Mouse (Mus musculus) layer of hippocampus, adult 2 months (tissue): ENCODE measurements around the gene Atpaf2. TPM values are rescaled to one million over a fixed set of nuclear protein-coding genes. Genes with fewer than 3 reads are reported as not detected.

Source experiments
- DNase-seq, 2 experiments: peaks; one replicate each; pipeline ENCODE4 v3.0.0; 2022; ENCODE audit warnings: low spot score in 2 of 2
- H3K27ac ChIP-seq: fragments of 200-600 bp; 2 replicates; pipeline ENCODE4 v1.8.1; 2022
- H3K4me3 ChIP-seq: fragments of 200-600 bp; 2 replicates; pipeline ENCODE4 v1.8.1; 2022; ENCODE audit warnings: mild to moderate bottlenecking
- CTCF ChIP-seq: fragments of 200-600 bp; conservative IDR thresholded peaks from 2 replicates; pipeline ENCODE4 v1.8.1; 2022; ENCODE audit warnings: antibody characterized with exemption, mild to moderate bottlenecking, moderate library complexity
- total RNA-seq, 2 experiments: library from RNA; stranded (reverse); gene quantifications; 2 replicates each; pipeline ENCODE4 v1.2.3; 2021

The Atpaf2 gene
- total RNA-seq, 2 experiments from 2014 or later = 27.3 to 32.7 TPM

DNA sequence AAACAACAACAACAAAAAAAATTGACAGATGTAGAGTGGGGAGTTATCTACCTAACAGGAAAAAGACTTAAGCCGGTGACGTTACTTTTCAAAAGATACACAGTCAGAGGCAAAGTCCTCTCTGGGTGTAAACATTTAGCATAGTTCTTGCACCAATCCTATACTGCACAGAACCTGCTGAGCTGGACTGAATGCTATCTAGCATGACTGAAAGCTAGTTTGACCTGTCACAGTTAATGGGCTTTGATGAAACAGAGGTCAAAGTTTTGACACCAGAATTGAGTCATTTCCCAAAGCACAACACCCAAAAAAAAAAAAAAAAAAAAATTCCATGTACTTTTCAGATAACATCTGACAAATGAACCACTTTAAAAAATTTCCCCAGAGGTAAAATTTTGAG, 62.3 kb downstream of the Atpaf2 start:
- Histone ChIP-seq H3K27ac (no peak overlapping the region), H3K4me3 (no peak overlapping the region)
- TF ChIP-seq CTCF = no peak
- DNase-seq = no peak

DNA sequence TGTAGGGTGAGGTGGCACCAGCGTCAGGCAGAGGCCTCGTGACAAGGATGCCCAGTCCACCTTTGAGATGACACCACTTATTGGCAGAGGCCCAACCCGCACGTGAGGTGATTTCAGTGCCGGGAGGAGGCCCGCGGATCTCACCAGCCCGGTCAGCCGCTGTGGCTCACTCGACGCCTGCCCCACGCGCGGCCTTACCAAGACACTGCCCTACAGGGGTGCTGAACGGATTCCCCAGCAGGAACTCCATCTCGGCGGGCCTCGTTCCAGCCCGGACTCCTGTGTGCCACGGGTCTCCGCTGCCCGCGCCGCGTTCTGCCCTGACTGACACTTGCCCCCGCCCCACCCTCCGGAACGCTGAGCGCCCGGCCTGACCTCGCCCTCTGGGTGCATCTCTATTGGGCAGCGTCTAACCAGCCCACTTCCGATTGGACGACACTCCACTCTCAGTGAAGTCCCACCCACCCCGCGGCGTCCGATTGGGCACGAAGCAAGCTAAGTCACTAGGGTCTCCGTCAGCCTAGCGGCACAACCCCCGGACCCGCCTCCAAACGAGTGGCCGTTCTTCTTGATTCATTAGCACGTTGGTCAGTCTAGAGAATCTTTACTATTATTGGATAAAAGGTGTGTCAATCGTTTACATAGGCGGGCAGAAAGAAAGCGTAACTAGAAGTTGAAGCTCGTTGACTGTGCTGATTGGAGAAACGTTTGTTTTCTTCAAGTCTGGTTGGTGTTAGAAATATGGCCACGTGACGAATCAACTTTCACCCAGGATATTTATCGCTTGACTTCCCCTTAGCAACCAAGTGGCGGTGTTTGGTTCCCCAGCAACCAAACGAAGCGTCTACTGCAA, 65.5 kb downstream of the Atpaf2 start, which contains the start of the genes Tom1l2 and Drc3:
Gene Tom1l2 (minus strand): TSS at position 347 of the 853 bp plus-strand sequence.
Gene Drc3 (plus strand): TSS at position 771 of the 853 bp plus-strand sequence.
- no peak for TF ChIP-seq CTCF
- H3K27ac ChIP-seq = peak within 1 kb of the TSS; percentile 91
- H3K4me3 ChIP-seq = peak within 1 kb of the TSS; percentile 78
- peak; percentile 98 to 100 for DNase-seq

DNA sequence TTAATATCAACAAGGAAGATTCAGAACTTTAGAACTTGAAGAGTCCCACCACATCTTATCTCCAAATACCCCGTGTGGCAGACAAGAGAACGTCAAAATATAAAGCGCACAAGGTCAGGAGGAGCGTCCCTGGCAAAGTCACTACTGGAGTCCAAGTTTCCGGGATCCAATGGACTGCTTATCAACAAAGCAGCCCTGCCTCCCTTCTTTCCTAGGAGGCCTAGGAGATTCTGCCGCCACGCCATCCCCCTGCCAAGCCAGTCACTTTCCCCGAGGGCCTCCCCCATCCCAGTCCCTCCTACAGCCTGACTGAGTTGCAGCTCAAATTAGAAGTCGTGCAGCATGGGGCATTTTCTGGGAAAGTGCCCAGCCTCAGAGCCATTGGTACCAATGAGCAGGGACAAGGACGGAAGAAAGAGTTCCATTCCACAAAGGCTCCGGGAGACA, 66.3 kb downstream of the Atpaf2 start:
- TF ChIP-seq CTCF = peak; percentile 36; the same call in 1 of the 2 replicates
- peak overlapping the region; percentile 78 for H3K4me3 ChIP-seq
- peak; percentile 19 to 50 for DNase-seq
- peak overlapping the region; percentile 91 for H3K27ac ChIP-seq

DNA sequence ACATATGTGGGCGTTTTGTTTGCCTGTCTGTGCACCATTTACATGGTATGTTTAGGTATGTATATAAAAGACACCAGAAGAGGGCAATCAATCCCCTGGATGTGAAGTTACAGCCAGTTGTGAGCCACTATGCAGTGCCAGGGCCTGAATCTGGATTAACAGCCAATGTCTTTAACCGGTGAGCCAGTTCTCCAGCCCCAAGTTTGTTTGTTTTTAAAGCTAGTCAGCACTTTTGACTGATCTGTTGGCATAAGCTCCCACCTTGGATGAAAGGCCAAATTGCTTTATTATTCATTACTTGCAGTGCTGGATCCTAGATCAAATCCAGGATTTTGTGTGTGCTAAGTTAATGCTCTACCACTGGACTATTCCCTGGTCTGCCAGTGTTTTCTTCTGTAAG, 66.9 kb downstream of the Atpaf2 start:
- no peak for DNase-seq
- TF ChIP-seq CTCF = peak; percentile 56
- H3K27ac ChIP-seq = peak overlapping the region; percentile 91

More for the DNA sequence above, 66.9 kb downstream of the Atpaf2 start:
- H3K4me3 ChIP-seq = peak overlapping the region; percentile 78

Other genes with a start within 250 kb of the Atpaf2 start
- gene Srebf1, start 195.9 kb downstream of the Atpaf2 start, total RNA-seq = 10 to 100 TPM; 64.2 to 70.8 TPM
- gene Tom1l2, start 65.6 kb downstream of the Atpaf2 start, total RNA-seq = 100 to 1,000 TPM; 180 to 189 TPM
- gene Drc3, start 65.1 kb downstream of the Atpaf2 start, total RNA-seq = 1 to 10 TPM; 6.4 to 8.0 TPM
- gene Gid4, start 1.3 kb downstream of the Atpaf2 start, total RNA-seq = 10 to 100 TPM; 48.8 to 51.1 TPM
- 10 to 100 TPM; 77.1 to 79.4 TPM for gene Drg2, start 36.1 kb upstream of the Atpaf2 start, total RNA-seq
- under 1 TPM; 0.10 TPM for gene Myo15, start 50.9 kb upstream of the Atpaf2 start, total RNA-seq
- 10 to 100 TPM; 52.0 to 56.6 TPM for gene Alkbh5, start 117.9 kb upstream of the Atpaf2 start, total RNA-seq